Mouse (Mus musculus) MEL (cell line): Measurements from ENCODE around the gene Klk1b8. TPM values are rescaled to one million over a fixed set of nuclear protein-coding genes. Genes with fewer than 3 reads are reported as not detected.
A peak's percentile ranks its signal among the peaks of the same experiment; 100 is the strongest.

Experiments
- DNase-seq: peaks from one replicate; pipeline ENCODE4 v3.0.0; 2011; ENCODE audit warnings: low read depth, low spot score
- H3K27ac ChIP-seq: 2 replicates; pipeline ENCODE4 v1.5.1; 2012; ENCODE audit warnings: low read depth, mild to moderate bottlenecking, control low read depth, low read length, moderate library complexity; ENCODE audit not compliant: control insufficient read depth
- H3K27me3 ChIP-seq, 2 experiments: fragments of 150-350 bp in 1 of 2; sonication (generic) in 1 of 2; 2 replicates each; pipeline ENCODE4 v1.6.1; 2012; ENCODE audit warnings: low read length in 2 of 2, mild to moderate bottlenecking in 2 of 2, improper control_type of control experiment in 1 of 2, moderate library complexity in 1 of 2; ENCODE audit not compliant: insufficient read depth in 2 of 2, control insufficient read depth in 1 of 2
- H3K36me3 ChIP-seq, 2 experiments: 2 replicates each; pipeline ENCODE4 v1.6.1; 2012 to 2014; ENCODE audit warnings: low read length in 2 of 2, improper control_type of control experiment in 1 of 2, inconsistent platforms in 1 of 2, mild to moderate bottlenecking in 1 of 2; ENCODE audit not compliant: insufficient read depth in 2 of 2, control insufficient read depth in 1 of 2
- H3K4me1 ChIP-seq, 2 experiments: fragments of 150-350 bp in 1 of 2; sonication (generic) in 1 of 2; 2 replicates each; pipeline ENCODE4 v1.6.1; 2012; ENCODE audit warnings: low read length in 2 of 2, improper control_type of control experiment in 1 of 2, mild to moderate bottlenecking in 1 of 2; ENCODE audit not compliant: insufficient read depth in 2 of 2, control insufficient read depth in 1 of 2
- H3K4me3 ChIP-seq, 2 experiments: fragments of 150-350 bp in 1 of 2; sonication (generic) in 1 of 2; 2 replicates each; pipeline ENCODE4 v1.5.1; 2012; ENCODE audit warnings: low read depth in 2 of 2, low read length in 2 of 2, mild to moderate bottlenecking in 2 of 2, moderate library complexity in 2 of 2, control low read depth in 1 of 2, improper control_type of control experiment in 1 of 2; ENCODE audit not compliant: control insufficient read depth in 1 of 2, insufficient read depth in 1 of 2
- H3K79me2 ChIP-seq: 2 replicates; pipeline ENCODE4 v1.6.1; 2012; ENCODE audit warnings: mild to moderate bottlenecking, low read length, moderate library complexity; ENCODE audit not compliant: control insufficient read depth, poor library complexity, insufficient read depth
- H3K9ac ChIP-seq: 2 replicates; pipeline ENCODE4 v1.6.1; 2012; ENCODE audit warnings: low read depth, mild to moderate bottlenecking, control low read depth, low read length, moderate library complexity; ENCODE audit not compliant: control insufficient read depth, poor library complexity, severe bottlenecking
- H3K9me3 ChIP-seq: fragments of 150-350 bp; sonication (generic); replicated peaks from 2 replicates; pipeline ENCODE4 v1.6.1; 2012; ENCODE audit warnings: mild to moderate bottlenecking, low read length, improper control_type of control experiment, moderate library complexity; ENCODE audit not compliant: insufficient read depth
- BHLHE40 ChIP-seq: IDR thresholded peaks from 2 replicates; pipeline ENCODE4 v1.6.1; 2012; ENCODE audit warnings: low read depth, mild to moderate bottlenecking, inconsistent platforms, low read length, improper control_type of control experiment, borderline replicate concordance
- CHD2 ChIP-seq: IDR thresholded peaks from 2 replicates; pipeline ENCODE4 v1.6.1; 2011; ENCODE audit warnings: low read length, improper control_type of control experiment
- CTCF ChIP-seq, 3 experiments: IDR thresholded peaks in 2 of 3; conservative IDR thresholded peaks in 1 of 3; 2 replicates each; pipeline ENCODE4 v1.5.1; 2011 to 2012; ENCODE audit warnings: low read length in 3 of 3, low read depth in 2 of 3, mild to moderate bottlenecking in 2 of 3, improper control_type of control experiment in 1 of 3, inconsistent platforms in 1 of 3, mixed read lengths in 1 of 3, moderate library complexity in 1 of 3; ENCODE audit not compliant: control insufficient read depth in 1 of 3, insufficient read depth in 1 of 3, poor library complexity in 1 of 3, severe bottlenecking in 1 of 3
- ELF1 ChIP-seq: IDR thresholded peaks from 2 replicates; pipeline ENCODE4 v1.6.1; 2014; ENCODE audit warnings: low read depth, mild to moderate bottlenecking, inconsistent platforms, low read length, improper control_type of control experiment, moderate library complexity
- ETS1 ChIP-seq: IDR thresholded peaks from 2 replicates; pipeline ENCODE4 v1.6.1; 2012; ENCODE audit warnings: low read depth, mild to moderate bottlenecking, inconsistent platforms, low read length, improper control_type of control experiment, moderate library complexity
- HCFC1 ChIP-seq: IDR thresholded peaks from 2 replicates; pipeline ENCODE4 v1.6.1; 2012; ENCODE audit warnings: low read depth, mild to moderate bottlenecking, inconsistent platforms, low read length, improper control_type of control experiment, moderate library complexity
- JUND ChIP-seq: IDR thresholded peaks from 2 replicates; pipeline ENCODE4 v1.6.1; 2011; ENCODE audit warnings: low read depth, mild to moderate bottlenecking, improper control_type of control experiment, low read length
- KAT2A ChIP-seq: conservative IDR thresholded peaks from 2 replicates; pipeline ENCODE4 v1.6.1; 2012; ENCODE audit warnings: low read depth, low read length, improper control_type of control experiment, inconsistent platforms
- MAX ChIP-seq: IDR thresholded peaks from 2 replicates; pipeline ENCODE4 v1.6.1; 2011; ENCODE audit warnings: low read length, improper control_type of control experiment
- MAZ ChIP-seq: IDR thresholded peaks from 2 replicates; pipeline ENCODE4 v1.6.1; 2012; ENCODE audit warnings: low read depth, mild to moderate bottlenecking, inconsistent platforms, low read length, improper control_type of control experiment
- MEF2A ChIP-seq: IDR thresholded peaks from 2 replicates; pipeline ENCODE4 v1.6.1; 2014; ENCODE audit warnings: low read depth, mild to moderate bottlenecking, inconsistent platforms, low read length, improper control_type of control experiment; ENCODE audit not compliant: poor library complexity, insufficient replicate concordance, severe bottlenecking; ENCODE audit errors: extremely low read depth
- MXI1 ChIP-seq: IDR thresholded peaks from 2 replicates; pipeline ENCODE4 v1.6.1; 2011; ENCODE audit warnings: mild to moderate bottlenecking, low read depth, low read length, improper control_type of control experiment
- NELFE ChIP-seq: IDR thresholded peaks from 2 replicates; pipeline ENCODE4 v1.6.1; 2011; ENCODE audit warnings: low read depth, low read length, improper control_type of control experiment
- POLR2AphosphoS5 ChIP-seq: IDR thresholded peaks from 2 replicates; pipeline ENCODE4 v1.6.1; 2012; ENCODE audit warnings: low read depth, borderline replicate concordance, mild to moderate bottlenecking, inconsistent platforms, low read length, moderate library complexity, mixed read lengths
- SIN3A ChIP-seq: IDR thresholded peaks from 2 replicates; pipeline ENCODE4 v1.6.1; 2012; ENCODE audit warnings: low read length, improper control_type of control experiment, inconsistent platforms
- TBP ChIP-seq: IDR thresholded peaks from 2 replicates; pipeline ENCODE4 v1.8.0; 2011; ENCODE audit warnings: low read depth, low read length, improper control_type of control experiment
- TCF12 ChIP-seq: IDR thresholded peaks from 2 replicates; pipeline ENCODE4 v1.6.1; 2014; ENCODE audit warnings: low read depth, mild to moderate bottlenecking, inconsistent platforms, low read length, improper control_type of control experiment, moderate library complexity
- ZKSCAN1 ChIP-seq: IDR thresholded peaks from 2 replicates; pipeline ENCODE4 v1.6.1; 2012; ENCODE audit warnings: low read depth, mild to moderate bottlenecking, inconsistent platforms, low read length, improper control_type of control experiment, moderate library complexity
- ZMIZ1 ChIP-seq: IDR thresholded peaks from 2 replicates; pipeline ENCODE4 v1.6.1; 2012; ENCODE audit warnings: low read depth, mild to moderate bottlenecking, inconsistent platforms, low read length, improper control_type of control experiment, moderate library complexity
- ZNF384 ChIP-seq: IDR thresholded peaks from 2 replicates; pipeline ENCODE4 v1.6.1; 2012; ENCODE audit warnings: low read depth, mild to moderate bottlenecking, inconsistent platforms, low read length, improper control_type of control experiment
- polyA plus RNA-seq, 2 experiments: library from polyadenylated mRNA; stranded (reverse) in 1 of 2; unstranded in 1 of 2; fragments of >175 nt in 1 of 2; fragments of >200 nt in 1 of 2; gene quantifications; 2 replicates each; pipeline versions ENCODE4 v1.2.1 to v1.2.4; 2012; ENCODE audit warnings: low replicate concordance in 2 of 2, low read depth in 1 of 2; ENCODE audit not compliant: insufficient read length in 2 of 2, insufficient read depth in 1 of 2, missing spikeins in 1 of 2
- total RNA-seq: library from RNA; depleted of rRNA; stranded (reverse); fragments of 300-350 nt; gene quantifications from 2 replicates; pipeline ENCODE4 v1.2.3, GENCODE M21; 2012

Gene Klk1b8
- total and polyA plus RNA-seq, 3 experiments, result not detected

- Histone ChIP-seq H3K79me2 (no peaks in the 10 kb centered on the region), H3K9ac (no peak overlapping the region), H3K27ac (no peak overlapping the region), H3K4me1 (no peaks in the 10 kb centered on the region), H3K4me3 (no peak overlapping the region), H3K27me3 (no peaks in the 10 kb centered on the region), H3K9me3 (no peaks in the 10 kb centered on the region), H3K36me3 (no peaks in the 10 kb centered on the region)
- DNase-seq, result peak; percentile 2
- no peak for TF ChIP-seq ZNF384
- TF ChIP-seq MXI1, result no peak
- TF ChIP-seq TCF12, result no peak
- TF ChIP-seq JUND, result no peak
Observed at GRCm38 (mm10) chr7:43919559-43920451, 30.7 kb upstream of the Klk1b8 start.

- no peak for TF ChIP-seq ZMIZ1
- no peak for TF ChIP-seq MAX
- no peak for TF ChIP-seq NELFE
- TF ChIP-seq SIN3A, result no peak
- TF ChIP-seq POLR2AphosphoS5, result no peak
- no peak for TF ChIP-seq MXI1
- no peak for TF ChIP-seq MAZ
- Histone ChIP-seq H3K4me3 (no peak overlapping the region), H3K9ac (no peak overlapping the region), H3K4me1 (no peaks in the 10 kb centered on the region), H3K27me3 (no peaks in the 10 kb centered on the region), H3K27ac (no peak overlapping the region), H3K79me2 (no peaks in the 10 kb centered on the region), H3K9me3 (no peaks in the 10 kb centered on the region), H3K36me3 (no peaks in the 10 kb centered on the region)
- no peak for DNase-seq
Observed at GRCm38 (mm10) chr7:43920582-43920981, 29.9 kb upstream of the Klk1b8 start.

GRCm38 (mm10) chr7:43921087-43921486, 29.4 kb upstream of the Klk1b8 start:
- no peaks in the 10 kb centered on the region for H3K27me3 ChIP-seq
- H3K4me1 ChIP-seq, result no peaks in the 10 kb centered on the region
- no peak for DNase-seq
- H3K79me2 ChIP-seq, result no peaks in the 10 kb centered on the region
- no peaks in the 10 kb centered on the region for H3K36me3 ChIP-seq
- H3K4me3 ChIP-seq, result no peak overlapping the region
- no peak overlapping the region for H3K9ac ChIP-seq
- no peak overlapping the region for H3K27ac ChIP-seq
- TF ChIP-seq ELF1 (no peak), MEF2A (no peak), BHLHE40 (no peak), CTCF (IDR thresholded peaks at IDR 0.05 in 2 of 3, conservative IDR thresholded peaks at IDR 0.05 in 1 of 3; ENCODE audit: control insufficient read depth in 1 of 3, insufficient read depth in 1 of 3, low read depth in 2 of 3, low read length in 3 of 3, poor library complexity in 1 of 3, severe bottlenecking in 1 of 3) (no peak), TBP (no peak), POLR2AphosphoS5 (no peak), ZKSCAN1 (no peak), CHD2 (no peak), HCFC1 (no peak), ETS1 (no peak), ZNF384 (no peak), KAT2A (no peak)
- H3K9me3 ChIP-seq, result no peaks in the 10 kb centered on the region
